Mouse (Mus musculus) forebrain, embryonic 14.5 days (tissue): ENCODE results near the gene Cfdp1. TPM values are rescaled to one million over a fixed set of nuclear protein-coding genes. Genes with fewer than 3 reads are reported as not detected.

Experiments
- ATAC-seq: fragments of 200-750 bp; cut with Nextera tagmentation; 2 replicates; pipeline ENCODE4 v1.8.0; 2017; ENCODE audit warnings: mild to moderate bottlenecking, moderate library complexity
- DNase-seq: peaks from one replicate; pipeline ENCODE4 v3.0.0-alpha.2; 2015; ENCODE audit warnings: low spot score
- H3K27ac ChIP-seq: fragments of 300-500 bp; sonication (generic); 2 replicates; pipeline ENCODE4 v1.5.1; 2014; ENCODE audit warnings: low read depth, mild to moderate bottlenecking, control low read depth, low read length, moderate library complexity
- H3K27me3 ChIP-seq: fragments of 300-500 bp; sonication (generic); replicated peaks from 2 replicates; pipeline ENCODE4 v1.6.1; 2014; ENCODE audit warnings: low read length, control low read depth, mixed read lengths; ENCODE audit not compliant: control insufficient read depth, insufficient read depth
- H3K36me3 ChIP-seq: fragments of 300-500 bp; sonication (generic); 2 replicates; pipeline ENCODE4 v1.6.1; 2014; ENCODE audit warnings: low read length, control low read depth; ENCODE audit not compliant: control insufficient read depth, insufficient read depth
- H3K4me1 ChIP-seq: fragments of 300-500 bp; sonication (generic); 2 replicates; pipeline ENCODE4 v1.6.1; 2014; ENCODE audit warnings: antibody characterized with exemption, low read length, control low read depth; ENCODE audit not compliant: control insufficient read depth, insufficient read depth
- H3K4me2 ChIP-seq: fragments of 300-500 bp; sonication (generic); 2 replicates; pipeline ENCODE4 v1.6.1; 2014; ENCODE audit warnings: mild to moderate bottlenecking, control low read depth, low read length
- H3K4me3 ChIP-seq: fragments of 300-500 bp; sonication (generic); 2 replicates; pipeline ENCODE4 v1.5.1; 2014; ENCODE audit warnings: low read depth, low read length, control low read depth
- H3K9ac ChIP-seq: fragments of 300-500 bp; sonication (generic); 2 replicates; pipeline ENCODE4 v1.6.1; 2014; ENCODE audit warnings: mild to moderate bottlenecking, low read length, control low read depth, moderate library complexity
- H3K9me3 ChIP-seq: fragments of 300-500 bp; sonication (generic); replicated peaks from 2 replicates; pipeline ENCODE4 v1.6.1; 2016; ENCODE audit warnings: low read length, control low read depth, mixed read lengths; ENCODE audit not compliant: control insufficient read depth
- whole genome bisulfite sequencing: fragments of 180-500 bp; shearing (Covaris S2); extraction: QIAGEN DNeasy Blood & Tissue Kit; methylation state at CpG from one replicate; pipeline ENCODE4 v1.1.7; 2014; 5-methylcytosine and 5-hydroxymethylcytosine counted together
- polyA plus RNA-seq: library from polyadenylated mRNA; unstranded; fragments of >200 nt; fragmentation: Nextera tagmentation; extraction: Ambion mirVana; gene quantifications from 2 replicates; pipeline ENCODE4 v1.2.1, GENCODE M21; 2014

Cfdp1 gene
- polyA plus RNA-seq, 1 experiment from 2014 or later, result 173 TPM

GRCm38 (mm10) chr8:111818556-111818955, 35.5 kb downstream of the Cfdp1 start:
- H3K27ac ChIP-seq, result no peak overlapping the region
- no peak for DNase-seq
- H3K4me3 ChIP-seq, result no peak overlapping the region
- H3K9ac ChIP-seq, result no peak overlapping the region
- no peak for ATAC-seq
- no peaks in the 10 kb centered on the region for H3K9me3 ChIP-seq
- 93% methylated on average over 3 of the region's 3 CpGs for WGBS
- peaks cover 21% of the 10 kb centered on the region; the same call in 1 of the 2 replicates for H3K36me3 ChIP-seq
- no peaks in the 10 kb centered on the region for H3K27me3 ChIP-seq
- H3K4me2 ChIP-seq, result no peak overlapping the region
- no peaks in the 10 kb centered on the region for H3K4me1 ChIP-seq

GRCm38 (mm10) chr8:111815078-111815477, 39.0 kb downstream of the Cfdp1 start:
- WGBS, result 96% methylated on average over 4 of the region's 4 CpGs
- Histone ChIP-seq H3K4me2 (no peak overlapping the region), H3K4me1 (no peaks in the 10 kb centered on the region), H3K27ac (no peak overlapping the region), H3K9me3 (no peaks in the 10 kb centered on the region), H3K36me3 (peaks cover 9% of the 10 kb centered on the region; the same call in 1 of the 2 replicates), H3K9ac (no peak overlapping the region), H3K4me3 (no peak overlapping the region), H3K27me3 (no peaks in the 10 kb centered on the region)
- ATAC-seq (no peak), DNase-seq (no peak)

- no peak overlapping the region for H3K9ac ChIP-seq
- no peak overlapping the region for H3K27ac ChIP-seq
- no peaks in the 10 kb centered on the region for H3K4me1 ChIP-seq
- 0 out of 2 replicates have a peak, but pooled peaks cover 7% of the 10 kb centered on the region for H3K36me3 ChIP-seq
- WGBS, result 97% methylated on average over 9 of the region's 9 CpGs
- no peak for ATAC-seq
- H3K9me3 ChIP-seq, result no peaks in the 10 kb centered on the region
- no peak overlapping the region for H3K4me2 ChIP-seq
- H3K27me3 ChIP-seq, result no peaks in the 10 kb centered on the region
- no peak for DNase-seq
- no peak overlapping the region for H3K4me3 ChIP-seq
Observed at GRCm38 (mm10) chr8:111813818-111814217, 40.3 kb downstream of the Cfdp1 start.

GRCm38 (mm10) chr8:111812835-111813234, 41.3 kb downstream of the Cfdp1 start:
- ATAC-seq (no peak), DNase-seq (peak; percentile 73)
- Histone ChIP-seq H3K9ac (no peak overlapping the region), H3K4me2 (no peak overlapping the region), H3K4me3 (no peak overlapping the region), H3K27me3 (no peaks in the 10 kb centered on the region), H3K4me1 (no peaks in the 10 kb centered on the region), H3K9me3 (no peaks in the 10 kb centered on the region), H3K36me3 (0 out of 2 replicates have a peak, but pooled peaks cover 4% of the 10 kb centered on the region), H3K27ac (no peak overlapping the region)
- 81% methylated on average over 1 of the region's 1 CpGs for WGBS

GRCm38 (mm10) chr8:111810656-111811336, 43.3 kb downstream of the Cfdp1 start:
- H3K27ac ChIP-seq, result no peak overlapping the region
- no peak overlapping the region for H3K4me3 ChIP-seq
- no peak for ATAC-seq
- WGBS, result 77% methylated on average over 2 of the region's 2 CpGs
- H3K36me3 ChIP-seq, result 0 out of 2 replicates have a peak, but pooled peaks cover 2% of the 10 kb centered on the region
- no peak overlapping the region for H3K4me2 ChIP-seq
- no peak for DNase-seq
- H3K9me3 ChIP-seq, result no peaks in the 10 kb centered on the region
- no peaks in the 10 kb centered on the region for H3K4me1 ChIP-seq
- no peak overlapping the region for H3K9ac ChIP-seq
- H3K27me3 ChIP-seq, result no peaks in the 10 kb centered on the region

GRCm38 (mm10) chr8:111808891-111809622, 45.0 kb downstream of the Cfdp1 start:
- no peaks in the 10 kb centered on the region for H3K9me3 ChIP-seq
- no peak overlapping the region for H3K9ac ChIP-seq
- no peak overlapping the region for H3K4me3 ChIP-seq
- no peaks in the 10 kb centered on the region for H3K27me3 ChIP-seq
- DNase-seq, result peak; percentile 61
- WGBS, result 72% methylated on average over 3 of the region's 3 CpGs
- H3K27ac ChIP-seq, result peak overlapping the region; percentile 1; the same call in 1 of the 2 replicates
- H3K36me3 ChIP-seq, result no peaks in the 10 kb centered on the region
- H3K4me1 ChIP-seq, result no peaks in the 10 kb centered on the region
- ATAC-seq, result no peak
- no peak overlapping the region for H3K4me2 ChIP-seq

- no peak overlapping the region for H3K27ac ChIP-seq
- ATAC-seq, result no peak
- 82% methylated on average over 3 of the region's 3 CpGs for WGBS
Observed at GRCm38 (mm10) chr8:111808006-111808405, 46.1 kb downstream of the Cfdp1 start.

GRCm38 (mm10) chr8:111803362-111803761, 50.7 kb downstream of the Cfdp1 start:
- Histone ChIP-seq H3K36me3 (no peaks in the 10 kb centered on the region), H3K27me3 (no peaks in the 10 kb centered on the region), H3K4me1 (no peaks in the 10 kb centered on the region), H3K9me3 (no peaks in the 10 kb centered on the region), H3K4me3 (no peak overlapping the region), H3K27ac (no peak overlapping the region), H3K9ac (no peak overlapping the region), H3K4me2 (no peak overlapping the region)
- DNase-seq (no peak), ATAC-seq (no peak)
- 77% methylated on average over 8 of the region's 8 CpGs for WGBS

More at GRCm38 (mm10) chr8:111808006-111808405, 46.1 kb downstream of the Cfdp1 start:
- H3K36me3 ChIP-seq, result no peaks in the 10 kb centered on the region
- no peaks in the 10 kb centered on the region for H3K4me1 ChIP-seq
- no peaks in the 10 kb centered on the region for H3K27me3 ChIP-seq
- no peaks in the 10 kb centered on the region for H3K9me3 ChIP-seq
- peak; percentile 40 for DNase-seq
- H3K9ac ChIP-seq, result no peak overlapping the region
- no peak overlapping the region for H3K4me3 ChIP-seq
- H3K4me2 ChIP-seq, result no peak overlapping the region

GRCm38 (mm10) chr8:111802256-111802655, 51.8 kb downstream of the Cfdp1 start:
- Histone ChIP-seq H3K9ac (no peak overlapping the region), H3K27ac (peak overlapping the region; percentile 14; the same call in 1 of the 2 replicates), H3K9me3 (no peaks in the 10 kb centered on the region), H3K4me3 (no peak overlapping the region), H3K36me3 (no peaks in the 10 kb centered on the region), H3K4me1 (no peaks in the 10 kb centered on the region), H3K4me2 (no peak overlapping the region), H3K27me3 (no peaks in the 10 kb centered on the region)
- 85% methylated on average over 7 of the region's 7 CpGs for whole genome bisulfite sequencing
- DNase-seq, result no peak
- no peak for ATAC-seq
